In the genomic region with DNA sequence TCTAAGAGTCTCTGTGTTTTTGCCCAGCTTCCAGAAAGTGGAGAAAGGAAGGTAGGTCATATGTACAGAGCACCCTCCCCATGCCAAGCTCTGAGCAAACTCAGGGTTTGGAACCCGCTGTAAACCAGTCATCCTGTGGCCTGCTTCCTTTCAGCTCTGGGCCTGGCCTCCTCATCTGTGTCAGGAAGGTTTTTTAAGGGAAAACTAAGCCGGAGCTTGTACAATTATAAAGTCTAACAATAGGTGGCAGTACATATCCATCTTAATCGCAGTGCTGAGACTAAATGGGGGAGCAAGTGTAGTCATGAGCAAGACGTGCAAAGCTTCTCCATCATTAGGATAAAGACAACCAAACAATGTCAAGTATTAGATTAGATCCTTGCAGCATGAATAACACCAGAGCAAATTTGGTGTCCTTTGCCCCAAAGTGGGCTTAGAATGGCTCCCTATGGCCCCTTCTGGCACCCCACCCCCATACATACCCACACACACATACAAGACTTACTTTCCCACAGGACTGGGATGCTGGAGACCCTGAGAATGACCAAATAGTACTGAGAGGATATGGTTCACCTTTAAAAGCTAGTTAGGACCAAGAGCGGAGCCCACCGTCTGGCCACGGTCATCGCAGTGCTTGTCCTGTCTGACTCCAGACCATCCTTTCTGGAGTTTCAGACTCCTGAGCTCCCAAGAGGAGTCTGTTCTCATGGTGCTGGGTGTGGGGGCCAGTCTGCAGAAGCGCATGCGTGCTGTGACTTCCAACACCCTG, we compare ENCODE assay signal across 9 mouse cellular contexts.
DNase-seq lines count a peak whose midpoint lies in the region; ATAC-seq and TF ChIP-seq lines count a peak whose summit lies in the region.
"Had no signal": no experiment of that assay in that cellular context is flagged by ENCODE, and none has a peak within 500 bp of the region (broad histone marks: within the 10 kb centered on the region; RNA-seq: fewer than 3 reads in every experiment).

No protein-coding gene starts in this region.

- no peaks in the 10 kb centered on the region for H3K27me3 ChIP-seq in lung, embryonic 16.5 days (ENCODE audit: control insufficient read depth, insufficient read depth, low read depth, low read length)
- H3K27me3 ChIP-seq in limb, embryonic 14.5 days (ENCODE audit: control insufficient read depth, insufficient read depth, low read length): no peaks in the 10 kb centered on the region

- peak; percentile 60 for ATAC-seq in lung, embryonic 16.5 days (ENCODE audit: low read depth)
- ATAC-seq in limb, embryonic 14.5 days (ENCODE audit: low FRiP score, low read depth): no peak

- peak; percentile 19 for DNase-seq in adrenal gland, postnatal 14 days
- no peak for DNase-seq in adrenal gland, adult 18-20 months (ENCODE audit: low spot score in 2 of 2)
- DNase-seq in lung, adult 18-20 months: no peak
- DNase-seq in fibroblast of lung, adult 2 months (ENCODE audit: low read depth): peak; percentile 46
- DNase-seq in limb, embryonic 14.5 days (ENCODE audit: low spot score): peak; percentile 75
- DNase-seq in retina, postnatal 1 day: peak; percentile 68
- DNase-seq in layer of hippocampus, postnatal 10 days (ENCODE audit: low spot score in 2 of 2): no peak

- no peaks in the 10 kb centered on the region for H3K9me3 ChIP-seq in lung, embryonic 16.5 days (ENCODE audit: control insufficient read depth, low read length)
- no peaks in the 10 kb centered on the region for H3K9me3 ChIP-seq in limb, embryonic 14.5 days (ENCODE audit: control insufficient read depth, low read length)

- no peak overlapping the region for H3K27ac ChIP-seq in lung, embryonic 16.5 days (ENCODE audit: low read length)
- no peak overlapping the region for H3K27ac ChIP-seq in limb, embryonic 14.5 days (replicated peaks; ENCODE audit: low read depth, low read length)

- no peaks in the 10 kb centered on the region; the same call in 1 of the 2 replicates for H3K36me3 ChIP-seq in lung, embryonic 16.5 days (ENCODE audit: control insufficient read depth, insufficient read depth, low read length)
- no peaks in the 10 kb centered on the region for H3K36me3 ChIP-seq in limb, embryonic 14.5 days (ENCODE audit: control insufficient read depth, insufficient read depth, low read length)

- 71% methylated on average over 10 of the region's 10 CpGs for WGBS in lung, embryonic 16.5 days
- 70% methylated on average over 10 of the region's 10 CpGs for WGBS in limb, embryonic 14.5 days

- no peak overlapping the region for H3K4me3 ChIP-seq in lung, embryonic 16.5 days (ENCODE audit: low read length)
- H3K4me3 ChIP-seq in limb, embryonic 14.5 days (replicated peaks; ENCODE audit: low read length): no peak overlapping the region
- H3K4me3 ChIP-seq: myocyte had no signal

- no peak overlapping the region for H3K9ac ChIP-seq in lung, embryonic 16.5 days (ENCODE audit: low read length)
- H3K9ac ChIP-seq in limb, embryonic 14.5 days (ENCODE audit: low read depth, low read length, severe bottlenecking): no peak overlapping the region

- H3K4me1 ChIP-seq in lung, embryonic 16.5 days (replicated peaks; ENCODE audit: control insufficient read depth, insufficient read depth, low read length): no peaks in the 10 kb centered on the region
- 0 out of 2 replicates have a peak, but pooled peaks cover 2% of the 10 kb centered on the region for H3K4me1 ChIP-seq in limb, embryonic 14.5 days (ENCODE audit: control insufficient read depth, insufficient read depth, low read length)

- H3K4me2 ChIP-seq in lung, embryonic 16.5 days (ENCODE audit: low read depth, low read length): no peak overlapping the region
- no peak overlapping the region for H3K4me2 ChIP-seq in limb, embryonic 14.5 days (replicated peaks; ENCODE audit: low read depth, low read length, severe bottlenecking)

- TF ChIP-seq POLR2A in limb, embryonic 14.5 days (IDR thresholded peaks at IDR 0.05; ENCODE audit: borderline replicate concordance, extremely low read depth, insufficient read depth, insufficient read length): no peak

Comparison
In these comparisons a context has a peak if more than half of its experiments do, and no peak if none do; other contexts are left out.
1. DNase-seq: peak in adrenal gland, postnatal 14 days (single experiment), fibroblast of lung, adult 2 months (single experiment), limb, embryonic 14.5 days (single experiment) and retina, postnatal 1 day (single experiment); none in adrenal gland, adult 18-20 months (0 of 2), lung, adult 18-20 months (0 of 2) and layer of hippocampus, postnatal 10 days (0 of 2).